Mouse (Mus musculus): Measurements from ENCODE around the gene Nedd9.

The Nedd9 gene

GRCm38 (mm10) chr13:41410191-41411074 lies 76.7 kb downstream of the Nedd9 start:
- DNase-seq (ENCODE audit: low spot score in 2 of 2) = no peak

GRCm38 (mm10) chr13:41409291-41409690 lies 77.9 kb downstream of the Nedd9 start:
- DNase-seq (ENCODE audit: low spot score in 2 of 2) = no peak

- DNase-seq (ENCODE audit: low spot score in 2 of 2) = no peak
Measured at GRCm38 (mm10) chr13:41408374-41408952, 78.7 kb downstream of the Nedd9 start.

- DNase-seq (ENCODE audit: low spot score in 2 of 2) = no peak
Measured at GRCm38 (mm10) chr13:41405009-41405408, 82.2 kb downstream of the Nedd9 start.

- no peak for DNase-seq (ENCODE audit: low spot score in 2 of 2)
Measured at GRCm38 (mm10) chr13:41403838-41404237, 83.3 kb downstream of the Nedd9 start.

- DNase-seq (ENCODE audit: low spot score in 2 of 2) = peak in 1 of 2 experiments; percentile 42
Measured at GRCm38 (mm10) chr13:41402441-41403003, 84.6 kb downstream of the Nedd9 start.

GRCm38 (mm10) chr13:41401775-41402174 lies 85.4 kb downstream of the Nedd9 start:
- DNase-seq (ENCODE audit: low spot score in 2 of 2) = no peak

GRCm38 (mm10) chr13:41400289-41400688 lies 86.9 kb downstream of the Nedd9 start:
- DNase-seq (ENCODE audit: low spot score in 2 of 2) = no peak

- DNase-seq (ENCODE audit: low spot score in 2 of 2) = no peak
Measured at GRCm38 (mm10) chr13:41392191-41392590, 95.0 kb downstream of the Nedd9 start.

GRCm38 (mm10) chr13:41390698-41391097 lies 96.5 kb downstream of the Nedd9 start:
- DNase-seq (ENCODE audit: low spot score in 2 of 2) = no peak

- no peak for DNase-seq (ENCODE audit: low spot score in 2 of 2)
Measured at GRCm38 (mm10) chr13:41386581-41386980, 100.6 kb downstream of the Nedd9 start.

- DNase-seq (ENCODE audit: low spot score in 2 of 2) = no peak
Measured at GRCm38 (mm10) chr13:41384896-41385295, 102.3 kb downstream of the Nedd9 start.

GRCm38 (mm10) chr13:41382635-41383034 lies 104.5 kb downstream of the Nedd9 start:
- DNase-seq (ENCODE audit: low spot score in 2 of 2) = no peak

- peak; percentile 59 to 70 for DNase-seq (ENCODE audit: low spot score in 2 of 2)
Measured at GRCm38 (mm10) chr13:41381806-41382546, 105.2 kb downstream of the Nedd9 start.

- DNase-seq (ENCODE audit: low spot score in 2 of 2) = peak; percentile 61 to 67
Measured at GRCm38 (mm10) chr13:41381041-41381805, 105.9 kb downstream of the Nedd9 start.

GRCm38 (mm10) chr13:41379951-41380465 lies 107.2 kb downstream of the Nedd9 start:
- no peak for DNase-seq (ENCODE audit: low spot score in 2 of 2)

- DNase-seq (ENCODE audit: low spot score in 2 of 2) = no peak
Measured at GRCm38 (mm10) chr13:41378462-41378861, 108.7 kb downstream of the Nedd9 start.

GRCm38 (mm10) chr13:41377856-41378255 lies 109.3 kb downstream of the Nedd9 start:
- no peak for DNase-seq (ENCODE audit: low spot score in 2 of 2)

GRCm38 (mm10) chr13:41377011-41377431 lies 110.1 kb downstream of the Nedd9 start:
- no peak for DNase-seq (ENCODE audit: low spot score in 2 of 2)

GRCm38 (mm10) chr13:41376111-41376510 lies 111.1 kb downstream of the Nedd9 start:
- DNase-seq (ENCODE audit: low spot score in 2 of 2) = no peak

- DNase-seq (ENCODE audit: low spot score in 2 of 2) = no peak
Measured at GRCm38 (mm10) chr13:41375696-41376095, 111.5 kb downstream of the Nedd9 start.
